Mouse (Mus musculus): Measurements from ENCODE around the gene Calb2. TPM values are rescaled to one million over a fixed set of nuclear protein-coding genes. Genes with fewer than 3 reads are reported as not detected.

Calb2 gene
- polyA plus RNA-seq (2014; fragmentation: Illumina TruSeq; extraction: RNeasy Lipid Tissue Mini Kit (QIAGEN cat#74804); ENCODE audit: low read depth, low replicate concordance) = not detected

DNA sequence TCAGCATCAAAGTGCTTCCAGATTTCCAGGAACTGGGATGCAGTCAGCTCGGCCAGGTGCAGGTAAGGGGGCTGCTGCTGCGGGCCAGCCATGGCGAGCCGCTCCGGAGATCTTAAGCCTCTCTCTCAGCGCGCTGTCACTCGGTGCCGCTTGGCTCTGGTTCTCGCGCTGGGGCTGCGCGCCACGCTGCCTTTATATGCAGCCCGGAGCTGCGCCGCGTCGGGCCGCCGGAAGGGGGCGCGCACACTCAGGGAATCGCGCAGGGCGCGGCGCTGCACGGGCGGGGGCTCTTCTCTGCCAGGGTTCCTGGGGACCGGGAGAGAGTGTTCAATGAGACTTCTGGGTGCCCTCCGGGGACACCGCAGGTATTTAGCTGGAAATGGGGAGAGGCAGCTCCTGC is at the start of gene Calb2:
TSS of gene Calb2 (minus strand) at position 165 of the 400 bp plus-strand sequence.

DNA sequence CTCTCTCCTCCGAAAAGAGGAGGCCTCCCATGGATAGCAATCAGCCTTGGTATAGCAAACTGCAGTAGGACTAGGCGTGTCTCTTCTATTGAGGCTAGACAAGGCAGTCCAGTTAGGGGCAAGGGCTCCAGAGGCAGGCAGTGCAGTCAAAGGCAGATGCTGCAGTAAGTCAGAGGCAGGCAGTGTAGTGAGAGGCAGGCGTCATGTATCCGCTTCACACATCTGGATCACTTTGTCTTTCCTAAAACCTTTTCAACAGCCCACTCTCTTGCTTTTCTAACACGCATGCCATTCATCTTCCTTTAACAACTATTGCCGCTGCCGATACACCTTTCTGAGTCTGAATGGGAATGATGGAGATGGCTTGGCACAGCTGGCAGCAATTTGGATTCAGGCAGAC is 47.4 kb upstream of the Calb2 start, which contains the start of gene Cmtr2:
TSS of gene Cmtr2 (plus strand) at position 301 of the 400 bp plus-strand sequence.

GRCm38 (mm10) chr8:110102653-110103052 is 65.4 kb downstream of the Calb2 start, which contains the start of gene Gm17720:
Gene Gm17720, minus strand, starts transcription at chr8:110102753.

GRCm38 (mm10) chr8:110100907-110101306 is 67.1 kb downstream of the Calb2 start, which contains the start of gene Gm21964:
Gene Gm21964, plus strand, starts transcription at chr8:110101207.

Other genes starting within 250 kb of the Calb2 start
- gene Marveld3, start 206.0 kb downstream of the Calb2 start, polyA plus RNA-seq (2014; fragmentation: Illumina TruSeq; extraction: RNeasy Lipid Tissue Mini Kit (QIAGEN cat#74804); ENCODE audit: low read depth, low replicate concordance) = 0.34 TPM
- 541 TPM for gene Tat, start 177.8 kb downstream of the Calb2 start, polyA plus RNA-seq (2014; fragmentation: Illumina TruSeq; extraction: RNeasy Lipid Tissue Mini Kit (QIAGEN cat#74804); ENCODE audit: low read depth, low replicate concordance)
- gene Chst4, start 128.5 kb downstream of the Calb2 start, polyA plus RNA-seq (2014; fragmentation: Illumina TruSeq; extraction: RNeasy Lipid Tissue Mini Kit (QIAGEN cat#74804); ENCODE audit: low read depth, low replicate concordance) = 0.32 TPM
- gene Zfp612, start 88.5 kb downstream of the Calb2 start, polyA plus RNA-seq (2014; fragmentation: Illumina TruSeq; extraction: RNeasy Lipid Tissue Mini Kit (QIAGEN cat#74804); ENCODE audit: low read depth, low replicate concordance) = 6.2 TPM
- not detected for gene Gm21964, start 67.0 kb downstream of the Calb2 start, polyA plus RNA-seq (2014; fragmentation: Illumina TruSeq; extraction: RNeasy Lipid Tissue Mini Kit (QIAGEN cat#74804); ENCODE audit: low read depth, low replicate concordance)
- gene Gm17720, start 65.5 kb downstream of the Calb2 start, polyA plus RNA-seq (2014; fragmentation: Illumina TruSeq; extraction: RNeasy Lipid Tissue Mini Kit (QIAGEN cat#74804); ENCODE audit: low read depth, low replicate concordance) = not detected
- gene Cmtr2, start 47.5 kb upstream of the Calb2 start, polyA plus RNA-seq (2014; fragmentation: Illumina TruSeq; extraction: RNeasy Lipid Tissue Mini Kit (QIAGEN cat#74804); ENCODE audit: low read depth, low replicate concordance) = 1.9 TPM
- not detected for gene Hydin, start 98.8 kb upstream of the Calb2 start, polyA plus RNA-seq (2014; fragmentation: Illumina TruSeq; extraction: RNeasy Lipid Tissue Mini Kit (QIAGEN cat#74804); ENCODE audit: low read depth, low replicate concordance)

Data from liver, adult 10 weeks (tissue).